Mouse (Mus musculus) intestine, embryonic 14.5 days (tissue): ENCODE measurements around the gene Hyal1. TPM values are rescaled to one million over a fixed set of nuclear protein-coding genes. Genes with fewer than 3 reads are reported as not detected.

ENCODE experiments used
- ATAC-seq: fragments of 200-750 bp; cut with Nextera tagmentation; replicated peaks from 2 replicates; pipeline ENCODE4 v1.8.0; 2017; ENCODE audit warnings: low read depth, moderate number of reproducible peaks, moderate TSS enrichment, moderate library complexity; ENCODE audit not compliant: low FRiP score, low TSS enrichment
- DNase-seq: peaks from one replicate; pipeline ENCODE4 v3.0.0-alpha.2; 2018; ENCODE audit warnings: low spot score
- H3K27ac ChIP-seq: fragments of 300-500 bp; sonication (generic); 2 replicates; pipeline ENCODE4 v1.5.1; 2014; ENCODE audit warnings: low read depth, mild to moderate bottlenecking, control low read depth
- H3K27me3 ChIP-seq: fragments of 300-500 bp; sonication (generic); replicated peaks from 2 replicates; pipeline ENCODE4 v1.6.1; 2014; ENCODE audit warnings: low read length, control low read depth; ENCODE audit not compliant: control insufficient read depth, insufficient read depth
- H3K36me3 ChIP-seq: fragments of 300-500 bp; sonication (generic); 2 replicates; pipeline ENCODE4 v1.6.1; 2014; ENCODE audit warnings: low read length, control low read depth; ENCODE audit not compliant: control insufficient read depth, insufficient read depth
- H3K4me1 ChIP-seq: fragments of 300-500 bp; sonication (generic); replicated peaks from 2 replicates; pipeline ENCODE4 v1.6.1; 2014; ENCODE audit warnings: low read length, control low read depth, mixed read lengths; ENCODE audit not compliant: control insufficient read depth, insufficient read depth
- H3K4me2 ChIP-seq: fragments of 300-500 bp; sonication (generic); 2 replicates; pipeline ENCODE4 v1.6.1; 2014; ENCODE audit warnings: low read length
- H3K4me3 ChIP-seq: fragments of 300-500 bp; sonication (generic); 2 replicates; pipeline ENCODE4 v1.5.1; 2014; ENCODE audit warnings: low read depth, low read length, control low read depth, mixed read lengths
- H3K9ac ChIP-seq: fragments of 300-500 bp; sonication (generic); 2 replicates; pipeline ENCODE4 v1.6.1; 2014; ENCODE audit warnings: mild to moderate bottlenecking, low read length
- H3K9me3 ChIP-seq: fragments of 300-500 bp; sonication (generic); 2 replicates; pipeline ENCODE4 v1.6.1; 2016; ENCODE audit warnings: low read length, control low read depth; ENCODE audit not compliant: control insufficient read depth
- WGBS: fragments of 180-500 bp; shearing (Covaris S2); extraction: QIAGEN DNeasy Blood & Tissue Kit; methylation state at CpG from one replicate; pipeline ENCODE4 v1.1.7; 2014; 5-methylcytosine and 5-hydroxymethylcytosine counted together
- polyA plus RNA-seq: library from polyadenylated mRNA; unstranded; fragments of >200 nt; fragmentation: Nextera tagmentation; extraction: Ambion mirVana; gene quantifications from 2 replicates; pipeline ENCODE4 v1.2.1, GENCODE M21; 2014

Hyal1 gene
- polyA plus RNA-seq, 1 experiment from 2014 or later = 5.1 TPM

DNA sequence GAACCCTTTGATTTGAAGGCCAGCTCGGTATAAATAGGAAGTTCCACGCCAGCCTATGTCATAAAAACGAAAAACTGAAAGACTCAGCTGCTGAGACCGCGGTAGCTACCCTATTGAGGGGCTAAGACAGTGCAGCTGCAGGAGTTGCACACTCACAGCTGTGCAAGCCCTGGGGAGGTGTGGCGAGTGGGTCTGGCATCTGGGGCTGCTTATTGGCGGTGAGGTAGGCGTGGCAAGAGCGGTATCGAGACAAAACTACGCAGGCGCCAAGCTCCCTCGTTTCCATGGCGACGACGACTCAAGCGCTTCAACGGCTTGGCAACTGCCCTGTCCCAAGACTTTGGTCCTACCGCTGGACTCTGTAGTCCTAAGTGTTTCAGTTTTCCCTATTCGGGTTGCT is 29.7 kb upstream of the Hyal1 start, which contains the start of gene Zmynd10:
Gene Zmynd10 (plus strand): TSS at position 273 of the 400 bp plus-strand sequence.
- no peaks in the 10 kb centered on the region for H3K9me3 ChIP-seq
- H3K4me1 ChIP-seq = peaks cover 28% of the 10 kb centered on the region
- no peak within 1 kb of the TSS for H3K9ac ChIP-seq
- DNase-seq (peak; percentile 89), ATAC-seq (peak; percentile 43; the same call in 1 of the 2 replicates)
- H3K27ac ChIP-seq = no peak within 1 kb of the TSS
- H3K27me3 ChIP-seq = no peaks in the 10 kb centered on the region
- peak within 1 kb of the TSS; percentile 11; the same call in 1 of the 2 replicates for H3K4me3 ChIP-seq
- peaks cover 22% of the 10 kb centered on the region for H3K36me3 ChIP-seq
- peak within 1 kb of the TSS; percentile 38 for H3K4me2 ChIP-seq
- WGBS = 2% methylated on average over 20 of the region's 20 CpGs

DNA sequence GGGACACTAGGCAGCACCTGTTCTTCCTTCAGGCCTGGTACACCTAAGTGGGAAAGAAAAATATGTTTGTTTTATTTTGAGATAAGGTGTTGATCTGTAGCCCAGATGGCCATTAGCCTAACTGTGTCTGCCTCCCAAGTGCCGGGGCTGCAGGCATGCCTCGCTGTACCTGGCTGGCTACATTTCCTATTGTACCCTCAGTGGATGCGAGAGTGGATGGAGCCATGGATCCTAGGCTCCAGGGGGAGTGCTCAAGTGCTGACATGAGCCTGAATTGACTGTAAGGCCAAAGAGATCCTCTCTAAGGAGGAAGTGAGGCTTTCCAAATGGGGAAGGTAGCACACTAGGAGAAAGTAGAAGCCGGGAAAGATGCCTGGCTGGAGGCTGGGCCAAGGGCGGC is 28.8 kb upstream of the Hyal1 start:
- ATAC-seq (no peak), DNase-seq (no peak)
- Histone ChIP-seq H3K9ac (no peak overlapping the region), H3K27ac (no peak overlapping the region), H3K9me3 (no peaks in the 10 kb centered on the region), H3K4me1 (peaks cover 33% of the 10 kb centered on the region), H3K4me2 (no peak overlapping the region), H3K36me3 (peaks cover 22% of the 10 kb centered on the region), H3K4me3 (no peak overlapping the region), H3K27me3 (no peaks in the 10 kb centered on the region)
- WGBS = 85% methylated on average over 5 of the region's 5 CpGs

DNA sequence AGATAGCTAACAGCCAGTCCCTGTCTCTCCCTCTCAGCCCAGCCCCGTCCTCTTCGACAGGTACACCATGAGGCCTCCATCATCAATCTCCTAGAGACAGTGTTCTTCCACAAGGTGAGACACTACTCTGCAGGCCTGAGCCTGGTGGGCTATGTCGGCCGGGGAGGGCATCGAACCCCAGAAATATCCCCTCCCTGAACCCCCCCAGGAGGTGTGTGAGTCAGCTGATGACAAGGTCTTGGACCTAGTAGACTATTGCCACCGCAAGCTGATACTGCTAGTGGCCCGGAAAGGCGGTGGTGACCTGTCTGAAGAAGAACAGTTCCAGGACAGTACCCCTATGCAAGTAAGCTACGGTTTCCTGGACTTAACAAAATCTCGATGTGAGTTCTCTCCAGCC is 27.9 kb upstream of the Hyal1 start:
- no peaks in the 10 kb centered on the region for H3K27me3 ChIP-seq
- peaks cover 40% of the 10 kb centered on the region for H3K4me1 ChIP-seq
- no peak overlapping the region for H3K9ac ChIP-seq
- DNase-seq (no peak), ATAC-seq (no peak)
- peaks cover 17% of the 10 kb centered on the region for H3K36me3 ChIP-seq
- WGBS = 86% methylated on average over 10 of the region's 10 CpGs
- H3K4me3 ChIP-seq = no peak overlapping the region
- H3K4me2 ChIP-seq = no peak overlapping the region
- H3K27ac ChIP-seq = no peak overlapping the region
- H3K9me3 ChIP-seq = no peaks in the 10 kb centered on the region

DNA sequence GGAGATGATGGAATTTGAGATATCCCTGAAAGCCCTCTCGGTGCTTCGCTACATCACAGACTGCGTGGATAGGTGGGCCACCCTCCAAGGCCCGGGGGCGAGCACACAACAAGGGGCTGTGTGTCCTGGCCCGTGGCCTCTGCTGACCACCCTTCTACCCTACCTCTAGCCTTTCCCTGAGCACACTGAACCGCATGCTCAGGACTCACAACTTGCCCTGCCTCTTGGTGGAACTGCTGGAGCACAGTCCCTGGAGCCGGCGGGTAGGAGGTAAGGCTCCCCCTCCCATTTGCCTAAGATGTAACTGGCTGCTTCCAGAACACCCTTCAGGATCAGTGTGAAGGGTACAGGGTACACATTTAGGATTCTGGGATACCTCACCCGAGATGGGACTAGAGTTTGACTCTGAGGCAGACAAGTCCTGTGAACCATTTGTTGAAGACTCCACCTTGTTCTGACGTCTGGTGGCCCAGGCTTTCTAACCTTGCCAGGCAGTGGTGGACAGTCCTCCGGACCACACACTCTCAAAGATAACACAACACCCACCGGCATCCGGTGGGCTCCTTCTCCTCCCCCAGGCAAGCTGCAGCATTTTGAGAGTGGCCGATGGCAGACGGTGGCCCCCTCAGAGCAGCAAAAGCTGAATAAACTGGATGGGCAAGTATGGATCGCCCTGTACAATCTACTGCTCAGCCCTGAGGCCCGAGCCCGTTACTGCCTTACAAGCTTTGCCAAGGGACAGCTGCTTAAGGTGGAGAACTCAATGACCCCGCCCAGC is 27.2 kb upstream of the Hyal1 start:
- DNase-seq (no peak), ATAC-seq (no peak)
- peaks cover 10% of the 10 kb centered on the region for H3K36me3 ChIP-seq
- no peaks in the 10 kb centered on the region for H3K27me3 ChIP-seq
- peaks cover 40% of the 10 kb centered on the region for H3K4me1 ChIP-seq
- WGBS = 83% methylated on average over 20 of the region's 20 CpGs
- H3K27ac ChIP-seq = no peak overlapping the region
- H3K4me3 ChIP-seq = no peak overlapping the region
- no peak overlapping the region for H3K9ac ChIP-seq
- no peaks in the 10 kb centered on the region for H3K9me3 ChIP-seq
- no peak overlapping the region for H3K4me2 ChIP-seq

DNA sequence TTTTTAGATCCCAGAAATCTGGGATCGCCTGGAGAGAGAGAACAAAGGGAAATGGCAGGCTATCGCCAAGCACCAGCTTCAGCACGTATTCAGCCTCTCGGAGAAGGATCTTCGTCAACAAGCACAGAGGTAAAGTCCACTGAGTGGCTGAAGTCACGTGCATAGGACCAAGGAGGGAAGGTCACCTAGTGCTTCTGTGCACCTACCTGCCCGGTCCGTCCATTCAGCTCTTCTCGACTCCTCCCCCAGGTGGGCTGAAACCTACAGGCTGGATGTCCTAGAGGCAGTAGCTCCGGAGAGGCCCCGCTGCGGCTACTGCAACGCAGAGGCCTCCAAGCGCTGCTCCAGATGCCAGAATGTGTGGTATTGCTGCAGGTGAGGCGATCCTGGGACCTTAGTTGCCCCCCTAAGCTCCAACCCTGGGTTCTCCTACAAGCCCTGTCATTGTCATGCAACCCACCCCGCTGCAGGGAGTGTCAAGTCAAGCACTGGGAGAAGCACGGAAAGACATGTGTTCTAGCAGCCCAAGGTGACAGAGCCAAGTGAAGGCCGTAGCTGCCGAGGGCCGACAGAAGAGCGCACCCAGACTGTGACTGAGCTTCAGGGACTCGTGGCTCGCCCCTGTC is 26.1 kb upstream of the Hyal1 start:
- H3K9ac ChIP-seq = peak overlapping the region; percentile 65
- DNase-seq = no peak
- H3K4me1 ChIP-seq = peaks cover 42% of the 10 kb centered on the region
- H3K4me3 ChIP-seq = peak overlapping the region; percentile 46; the same call in 1 of the 2 replicates
- no peaks in the 10 kb centered on the region for H3K36me3 ChIP-seq
- no peak for ATAC-seq
- H3K27ac ChIP-seq = peak overlapping the region; percentile 54; the same call in 1 of the 2 replicates
- peak overlapping the region; percentile 98 for H3K4me2 ChIP-seq
- H3K9me3 ChIP-seq = no peaks in the 10 kb centered on the region
- 37% methylated on average over 23 of the region's 23 CpGs for WGBS
- no peaks in the 10 kb centered on the region for H3K27me3 ChIP-seq

DNA sequence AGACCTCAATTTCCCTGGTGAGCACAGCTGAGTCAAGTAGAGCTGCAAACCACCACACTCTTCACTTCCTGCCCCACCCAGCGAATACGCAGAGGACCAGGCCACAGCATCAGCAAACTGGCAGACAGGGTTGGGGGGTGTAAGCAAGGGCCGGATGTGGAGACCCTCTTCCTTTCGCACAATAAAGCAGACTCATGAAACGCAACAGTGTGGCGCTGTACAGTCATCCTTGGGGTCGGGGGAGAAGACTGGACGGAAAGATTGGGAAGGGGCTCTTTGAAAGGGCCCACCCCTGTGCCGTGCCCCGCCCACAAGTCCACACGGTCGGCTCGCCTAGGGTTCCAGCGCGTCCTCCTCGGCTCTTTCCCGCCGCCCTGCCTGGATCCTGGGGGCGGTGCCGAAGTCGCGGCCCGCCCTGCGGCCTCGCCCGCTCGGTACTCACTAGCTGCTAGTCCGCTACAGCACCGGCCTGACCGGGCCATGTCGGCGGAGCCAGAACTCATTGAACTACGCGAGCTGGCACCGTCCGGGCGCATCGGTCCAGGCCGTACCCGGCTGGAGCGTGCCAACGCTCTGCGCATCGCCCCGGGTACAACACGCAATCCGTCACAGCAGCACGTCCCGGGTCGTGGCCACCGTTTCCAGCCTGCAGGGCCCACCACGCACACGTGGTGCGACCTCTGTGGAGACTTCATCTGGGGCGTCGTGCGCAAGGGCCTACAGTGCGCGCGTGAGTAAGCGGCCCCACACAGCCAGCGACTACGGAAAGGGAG is 25.4 kb upstream of the Hyal1 start, which contains the start of gene Rassf1:
Gene Rassf1 (plus strand): TSS at position 439 of the 773 bp plus-strand sequence.
- ATAC-seq (peak; percentile 24), DNase-seq (peak; percentile 78)
- H3K36me3 ChIP-seq = no peaks in the 10 kb centered on the region
- H3K9ac ChIP-seq = peak within 1 kb of the TSS; percentile 65
- peaks cover 49% of the 10 kb centered on the region for H3K4me1 ChIP-seq
- peak within 1 kb of the TSS; percentile 46 for H3K4me3 ChIP-seq
- WGBS = under 1% methylated on average over 63 of the region's 63 CpGs
- H3K27ac ChIP-seq = peak within 1 kb of the TSS; percentile 54
- H3K4me2 ChIP-seq = peak within 1 kb of the TSS; percentile 98
- H3K27me3 ChIP-seq = no peaks in the 10 kb centered on the region
- no peaks in the 10 kb centered on the region for H3K9me3 ChIP-seq

- 13% methylated on average over 8 of the region's 8 CpGs for WGBS
- Histone ChIP-seq H3K27me3 (no peaks in the 10 kb centered on the region), H3K9ac (peak overlapping the region; percentile 65), H3K36me3 (peaks cover 4% of the 10 kb centered on the region), H3K9me3 (no peaks in the 10 kb centered on the region), H3K27ac (peak overlapping the region; percentile 54; the same call in 1 of the 2 replicates), H3K4me1 (peaks cover 48% of the 10 kb centered on the region), H3K4me2 (peak overlapping the region; percentile 98), H3K4me3 (peak overlapping the region; percentile 46)
- DNase-seq (no peak), ATAC-seq (no peak)
These were observed 24.8 kb upstream of the Hyal1 start for GRCm38 (mm10) chr9:107551890-107552355.

- H3K36me3 ChIP-seq = peaks cover 13% of the 10 kb centered on the region
- 78% methylated on average over 5 of the region's 5 CpGs for WGBS
- peaks cover 42% of the 10 kb centered on the region for H3K4me1 ChIP-seq
- H3K27ac ChIP-seq = no peak overlapping the region
- DNase-seq (no peak), ATAC-seq (no peak)
- H3K9me3 ChIP-seq = no peaks in the 10 kb centered on the region
- H3K9ac ChIP-seq = peak overlapping the region; percentile 59; the same call in 1 of the 2 replicates
- peak overlapping the region; percentile 57 for H3K4me3 ChIP-seq
- peak overlapping the region; percentile 98 for H3K4me2 ChIP-seq
- H3K27me3 ChIP-seq = no peaks in the 10 kb centered on the region
These were observed 23.9 kb upstream of the Hyal1 start for GRCm38 (mm10) chr9:107552690-107553393.
